Mouse (Mus musculus): ENCODE measurements at regions not wholly inside any gene's neighbourhood (a gene's known extent, or its start where the extent isn't known, plus 50 kb on each side); places are given as distances from the start of the nearest gene placed in this dataset.
A peak's percentile ranks its signal among the peaks of the same experiment; 100 is the strongest.

DNA sequence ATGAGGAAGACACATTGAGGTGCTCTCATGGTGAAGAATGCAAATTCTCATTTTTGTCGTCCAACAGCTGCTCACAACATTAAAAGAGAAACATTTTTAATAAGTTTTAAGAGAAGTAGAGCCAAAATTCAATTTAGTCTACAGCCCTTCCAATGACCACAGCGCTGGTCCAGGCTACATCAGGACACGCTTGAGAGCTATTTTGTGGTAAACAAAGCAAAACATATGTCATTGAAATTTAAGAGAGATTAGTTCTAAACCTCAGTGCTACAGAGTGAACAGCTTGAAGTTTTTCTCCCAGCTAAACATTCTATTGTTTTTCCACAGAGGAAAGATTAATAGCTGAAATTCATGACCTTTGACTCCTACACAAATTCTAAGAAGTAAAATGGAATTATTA lies 1820.8 kb upstream of the Acvr2a start:
- DNase-seq: no peak

DNA sequence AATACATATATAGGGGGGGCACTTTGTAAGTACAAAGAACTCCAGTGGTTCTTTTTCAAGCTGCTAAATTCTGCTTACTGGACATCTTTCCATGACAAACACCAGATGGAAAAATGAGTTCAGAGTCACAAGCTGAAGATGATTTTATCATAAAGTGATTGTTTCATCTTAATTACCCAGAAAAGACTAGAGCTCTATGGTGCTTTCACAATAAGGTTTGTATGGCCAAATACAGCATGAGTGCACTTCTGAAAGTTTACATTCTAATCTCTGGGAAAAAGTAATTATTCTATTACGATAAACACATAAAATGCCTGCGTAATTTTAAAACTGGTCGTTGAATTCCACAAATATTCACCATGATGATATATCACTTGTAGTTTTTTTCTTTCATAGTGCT lies 1821.2 kb upstream of the Acvr2a start:
- no peak for DNase-seq

DNA sequence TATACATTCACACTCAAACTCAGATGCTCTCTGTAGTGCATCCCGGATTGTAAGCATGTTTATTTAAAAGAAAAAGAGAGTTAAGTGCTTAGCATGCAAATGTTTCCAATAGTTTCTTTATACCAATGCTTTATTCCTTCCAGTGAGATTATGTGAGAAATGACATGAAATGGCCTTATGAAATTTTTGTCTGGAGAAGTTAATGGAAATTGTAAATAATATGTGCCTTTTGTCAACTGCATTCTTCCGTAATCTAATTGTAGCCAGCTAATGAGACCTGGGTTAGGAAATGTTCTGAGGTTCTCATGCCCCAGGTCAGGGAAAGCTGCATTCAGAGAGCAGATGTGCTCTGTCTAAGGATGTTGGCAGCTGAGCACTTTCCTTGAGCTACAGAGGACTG lies 1827.2 kb upstream of the Acvr2a start:
- DNase-seq: no peak

DNA sequence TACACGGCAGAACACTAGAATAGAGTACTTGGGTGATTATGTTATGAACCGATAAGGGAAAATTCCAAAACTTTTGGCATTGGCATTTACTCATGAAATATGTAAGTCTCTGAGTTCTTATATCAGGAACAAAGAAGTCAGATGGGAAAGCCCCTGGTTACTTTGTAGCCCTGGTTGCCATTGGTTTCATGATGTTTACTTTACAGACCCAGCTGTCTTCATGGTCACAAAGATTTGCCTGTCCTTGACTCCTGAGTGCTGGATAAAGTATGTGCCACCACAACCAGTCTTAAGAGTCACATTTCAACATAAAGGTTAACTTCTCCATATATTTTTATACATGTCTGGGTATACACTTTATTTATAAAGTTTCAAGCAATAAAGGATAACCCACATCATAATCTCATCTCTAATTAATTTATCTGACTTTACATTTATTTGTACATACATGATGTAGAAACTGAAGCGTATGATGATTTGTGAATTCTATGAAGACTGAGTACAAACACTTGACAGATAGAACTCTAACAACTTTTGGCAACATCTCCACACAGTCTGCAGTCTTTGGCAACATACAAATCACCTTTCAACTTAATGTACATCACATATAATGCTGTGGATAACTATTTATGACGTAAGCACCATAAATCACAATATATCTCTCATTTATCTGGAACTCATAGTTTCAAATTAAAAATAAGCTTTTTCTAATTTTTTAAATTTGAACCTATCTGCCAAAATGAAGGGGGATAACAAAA lies 1827.8 kb upstream of the Acvr2a start:
- no peak for DNase-seq

DNA sequence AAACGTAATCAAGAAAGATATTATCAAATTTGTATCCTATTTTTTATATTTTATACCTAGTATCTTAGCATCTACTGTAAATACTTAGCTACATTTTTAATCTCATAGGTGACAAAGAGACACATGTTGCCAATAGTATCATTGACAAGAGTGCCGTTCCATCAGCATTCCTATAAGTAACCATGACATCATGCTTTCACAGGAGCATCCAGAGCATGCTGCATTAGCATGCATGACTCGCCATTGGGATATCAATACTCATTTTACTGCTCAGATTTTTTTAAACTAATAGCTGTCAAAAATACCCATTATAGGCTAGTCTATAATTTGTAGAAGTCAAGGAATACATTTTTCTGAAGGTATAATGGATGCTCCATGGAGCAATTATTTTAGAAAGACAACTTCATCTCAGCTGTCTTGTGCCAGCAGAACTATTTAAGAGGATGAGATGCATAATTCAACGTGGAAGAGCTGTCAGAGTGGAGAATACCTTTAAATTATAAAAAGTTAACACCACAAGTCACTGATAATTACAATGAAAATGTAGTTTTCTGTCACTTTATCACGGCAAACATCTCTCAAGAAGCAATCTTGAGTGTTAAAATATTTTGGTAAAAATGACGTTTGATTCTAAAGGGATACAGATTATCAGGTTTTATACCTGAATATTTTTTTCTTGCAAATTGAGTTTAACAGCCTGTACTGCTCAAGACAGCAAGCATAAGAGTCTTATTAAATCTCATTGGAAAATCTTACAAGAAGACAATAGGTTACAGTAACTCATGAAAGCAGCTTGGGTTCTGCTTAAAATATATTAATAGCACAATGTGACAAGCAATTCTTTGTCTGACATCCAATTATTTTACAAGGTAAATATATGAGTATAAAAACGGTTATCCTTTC lies 1823.7 kb upstream of the Zeb2 start:
- no peak for DNase-seq

DNA sequence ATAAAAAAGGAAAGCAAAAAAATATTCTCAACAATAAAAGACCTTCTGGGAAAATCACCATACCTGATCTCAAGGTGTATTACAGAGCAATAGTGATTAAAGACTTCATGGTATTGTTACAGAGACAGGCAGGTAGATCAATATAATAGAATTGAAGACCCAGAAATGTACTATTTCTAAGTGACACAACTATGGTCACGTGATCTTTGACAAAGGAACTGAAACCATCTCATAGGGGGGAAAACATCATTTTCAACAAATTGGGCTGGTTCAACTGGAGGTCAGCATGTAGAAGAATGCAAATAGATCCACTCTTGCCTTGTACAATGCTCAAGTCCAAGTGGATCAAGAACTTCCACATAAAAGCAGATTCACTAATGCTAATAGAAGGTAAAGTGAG lies 1815.6 kb upstream of the Zeb2 start:
- no peak for DNase-seq

DNA sequence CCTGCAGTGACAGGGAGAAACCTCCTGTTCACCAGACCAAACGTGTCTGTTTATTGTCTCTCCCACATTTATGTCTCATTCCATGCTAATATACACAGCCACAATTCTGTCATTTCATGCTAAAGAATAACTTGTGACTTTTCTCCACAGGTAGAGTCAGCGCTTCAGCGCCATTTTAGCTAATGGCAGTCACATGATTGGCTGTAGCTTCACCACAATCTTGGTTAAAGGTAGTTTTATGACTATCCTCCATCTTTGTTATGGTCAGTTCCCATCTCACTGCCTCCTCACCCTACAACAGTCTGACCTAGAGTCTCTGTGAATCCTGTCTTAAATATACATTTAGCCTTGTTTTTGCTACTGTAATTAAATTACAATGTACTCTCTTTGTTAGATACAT lies 1807.0 kb upstream of the Zeb2 start:
- DNase-seq: no peak

DNA sequence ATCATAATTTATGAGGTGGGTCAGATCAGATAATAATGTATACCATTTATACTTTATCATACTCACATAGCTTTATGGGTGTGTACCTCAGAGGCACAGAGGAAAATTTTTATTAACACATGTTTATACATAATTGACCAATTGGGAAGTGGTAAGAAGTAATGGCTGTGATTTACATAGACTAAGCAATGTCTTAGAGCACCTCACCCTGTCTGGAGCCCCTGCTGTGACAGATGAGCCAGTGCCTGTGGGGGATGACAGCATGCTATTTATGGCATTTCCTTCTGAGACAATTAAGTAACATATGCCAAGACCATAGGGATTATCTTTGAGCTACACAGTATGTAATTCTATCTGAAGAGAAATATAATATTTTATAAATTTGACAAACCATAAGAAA lies 1796.3 kb upstream of the Zeb2 start:
- DNase-seq: no peak

DNA sequence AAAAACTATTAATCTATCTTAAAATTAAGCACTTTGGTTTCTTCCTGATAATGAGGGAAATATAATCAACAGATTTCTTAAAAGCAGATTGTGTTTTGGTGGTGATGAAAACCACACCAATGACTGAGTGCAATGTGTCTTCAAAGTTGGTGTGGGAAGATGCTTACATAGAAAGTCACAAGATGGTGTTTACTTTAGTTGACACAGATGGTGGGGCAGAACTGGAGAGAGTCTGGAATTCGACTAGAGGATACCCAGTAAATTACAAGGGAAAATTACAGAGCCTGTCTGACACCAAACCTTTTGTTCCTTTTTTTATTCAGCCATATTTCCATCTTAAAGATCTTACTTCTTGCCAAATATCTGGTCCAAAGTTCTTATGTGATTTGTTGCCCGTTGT lies 1766.0 kb upstream of the Zeb2 start:
- peak in 1 of 2 experiments; percentile 15 for DNase-seq

DNA sequence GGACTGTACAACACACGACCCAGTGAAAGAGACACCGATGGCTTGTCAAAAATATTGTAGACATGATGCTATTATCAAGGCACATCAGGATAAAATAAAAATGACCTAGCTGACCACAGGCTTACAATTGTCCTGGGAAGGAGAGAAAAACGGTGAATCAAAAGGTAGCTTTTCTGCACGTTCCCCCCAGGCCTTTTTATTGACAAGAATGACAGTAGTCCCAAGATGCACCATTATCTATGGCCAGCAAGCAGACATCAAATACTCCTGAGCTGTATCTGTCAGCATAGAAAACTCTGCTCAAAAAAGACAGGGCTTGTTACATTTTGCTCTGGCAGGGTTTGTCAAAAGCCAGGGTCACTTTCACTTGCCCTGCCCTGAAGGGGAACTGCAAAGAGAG lies 1753.6 kb upstream of the Zeb2 start:
- DNase-seq: no peak

Measured in layer of hippocampus, postnatal 36 days (tissue).